Mouse (Mus musculus): Measurements from ENCODE around the gene Nynrin. TPM values are rescaled to one million over a fixed set of nuclear protein-coding genes. Genes with fewer than 3 reads are reported as not detected.

Gene Nynrin
- polyA plus RNA-seq, 1 experiment from 2014 or later: 11.8 TPM

DNA sequence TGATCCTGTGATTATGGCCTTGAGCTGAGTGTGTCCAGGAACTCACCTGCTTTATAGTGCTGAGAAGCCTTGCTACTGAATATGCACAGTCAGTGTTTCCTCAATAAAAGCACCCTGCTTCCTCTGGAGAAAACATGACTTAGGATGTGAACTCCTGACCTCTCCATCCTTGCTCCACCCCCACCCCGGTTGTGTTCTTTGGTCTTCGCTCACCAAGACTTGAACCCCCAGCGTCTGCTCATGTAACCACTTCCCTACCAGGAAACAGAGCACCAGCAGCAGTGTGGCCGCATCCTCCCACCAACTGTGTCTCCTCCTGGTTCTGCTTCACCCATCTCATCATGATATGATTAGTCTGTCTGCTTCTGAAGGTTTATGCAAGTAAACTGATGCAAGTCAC is 59.6 kb downstream of the Nynrin start:
- no peaks in the 10 kb centered on the region for H3K9me3 ChIP-seq
- 57% methylated on average over 4 of the region's 4 CpGs for WGBS
- no peaks in the 10 kb centered on the region for H3K4me1 ChIP-seq (replicated peaks)
- H3K27ac ChIP-seq (replicated peaks): no peak overlapping the region
- H3K27me3 ChIP-seq: no peaks in the 10 kb centered on the region
- H3K9ac ChIP-seq: no peak overlapping the region
- H3K4me3 ChIP-seq: no peak overlapping the region
- H3K4me2 ChIP-seq: no peak overlapping the region
- H3K36me3 ChIP-seq: no peaks in the 10 kb centered on the region
- no peak for ATAC-seq (ENCODE audit: low FRiP score, low read depth)

DNA sequence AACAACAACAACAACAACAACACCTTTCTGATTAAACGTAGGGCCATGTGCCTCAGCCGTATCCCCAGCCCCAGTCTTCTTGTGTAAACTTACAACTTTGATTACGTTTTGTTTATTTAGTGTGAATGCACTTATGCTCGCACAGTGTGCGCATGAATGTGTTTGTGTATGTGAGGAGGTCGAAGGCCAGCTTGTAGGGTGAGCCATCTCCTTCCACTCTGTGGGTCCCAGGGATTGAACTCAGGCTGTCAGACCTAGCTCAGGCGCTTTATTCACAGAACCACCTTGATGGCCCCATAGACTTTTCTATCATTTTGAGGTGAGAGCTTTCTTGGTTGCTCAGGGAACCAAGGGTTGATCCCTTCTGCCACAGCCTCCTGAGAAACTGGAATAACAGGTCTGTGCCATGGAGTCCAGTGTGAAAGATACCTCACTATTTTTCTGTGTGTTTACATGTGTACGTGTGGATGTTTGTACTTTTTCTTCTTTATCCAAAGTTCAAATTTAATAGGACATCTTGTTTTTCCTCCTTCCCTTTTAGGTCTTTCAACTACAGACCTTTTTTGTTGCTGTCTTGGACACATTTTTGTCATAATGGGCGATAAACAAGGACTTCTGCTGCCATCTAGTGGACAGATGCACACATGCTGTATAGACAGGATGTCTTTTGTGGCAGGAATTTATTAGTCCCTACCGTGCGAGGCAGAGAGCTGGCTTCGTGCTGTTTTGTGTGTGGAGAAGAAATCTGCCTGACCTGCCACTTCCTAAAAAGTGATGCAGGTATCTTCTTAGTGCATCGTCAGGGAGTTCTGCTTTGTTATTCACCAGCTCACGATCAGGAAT is 64.7 kb downstream of the Nynrin start:
- Histone ChIP-seq H3K4me2 (peak overlapping the region; percentile 31), H3K27ac (replicated peaks) (no peak overlapping the region), H3K36me3 (no peaks in the 10 kb centered on the region), H3K9ac (0 out of 2 replicates have a peak overlapping the region, but pooled peaks have one; percentile 6), H3K27me3 (no peaks in the 10 kb centered on the region), H3K4me3 (no peak overlapping the region), H3K9me3 (no peaks in the 10 kb centered on the region), H3K4me1 (replicated peaks) (no peaks in the 10 kb centered on the region)
- 43% methylated on average over 14 of the region's 14 CpGs for WGBS
- peak; percentile 89 for ATAC-seq (ENCODE audit: low FRiP score, low read depth)

DNA sequence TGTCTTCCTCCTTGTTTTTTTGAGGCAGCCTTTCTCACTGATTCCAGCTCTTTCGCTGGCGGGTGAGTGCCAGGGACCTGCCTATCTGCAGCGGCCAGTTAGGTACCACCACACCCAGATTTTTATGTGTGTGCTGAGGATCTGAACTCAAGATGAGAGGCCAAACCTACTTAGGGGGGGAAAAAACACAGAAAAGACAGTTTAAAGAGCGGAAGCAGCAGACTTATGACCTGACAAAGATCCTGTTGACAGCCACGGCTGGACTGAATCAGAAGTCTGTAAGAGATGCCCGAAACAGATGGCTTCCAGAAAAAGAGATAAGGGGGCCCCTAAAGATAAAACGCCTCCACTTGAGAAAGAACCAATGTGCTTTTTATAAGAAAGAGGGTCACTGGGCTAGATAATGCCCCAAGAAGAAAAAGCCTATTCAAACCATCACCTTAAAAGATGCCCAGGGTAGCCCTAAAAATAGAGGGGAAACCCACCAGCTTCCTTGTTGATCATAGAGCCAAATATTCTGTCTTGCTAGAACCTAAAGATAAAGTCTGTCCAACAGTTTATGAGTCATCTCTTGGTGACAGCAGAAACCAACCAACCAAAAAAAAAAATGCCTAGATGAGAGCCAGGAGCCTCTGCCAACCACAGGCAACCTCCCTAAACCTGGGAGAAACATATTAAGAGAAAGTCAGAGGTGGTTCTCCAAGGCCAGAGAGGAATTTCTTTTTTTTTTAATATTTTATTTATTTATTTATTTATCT is 68.8 kb downstream of the Nynrin start:
- no peaks in the 10 kb centered on the region for H3K27me3 ChIP-seq
- no peaks in the 10 kb centered on the region for H3K9me3 ChIP-seq
- H3K4me3 ChIP-seq: no peak overlapping the region
- H3K27ac ChIP-seq (replicated peaks): no peak overlapping the region
- no peak overlapping the region for H3K9ac ChIP-seq
- no peak for ATAC-seq (ENCODE audit: low FRiP score, low read depth)
- no peak overlapping the region for H3K4me2 ChIP-seq
- H3K36me3 ChIP-seq: no peaks in the 10 kb centered on the region
- no peaks in the 10 kb centered on the region for H3K4me1 ChIP-seq (replicated peaks)
- 82% methylated on average over 7 of the region's 7 CpGs for WGBS

Other genes with a start within 250 kb of the Nynrin start
- 14.6 and 17.8 TPM in 2 replicates for gene Rec8, start 236.0 kb upstream of the Nynrin start, polyA plus RNA-seq (2015; fragmentation: Nextera tagmentation; extraction: Ambion mirVana)
- 119 and 126 TPM in 2 replicates for gene Ipo4, start 218.1 kb upstream of the Nynrin start, polyA plus RNA-seq (2015; fragmentation: Nextera tagmentation; extraction: Ambion mirVana)
- gene Gm49378, start 216.1 kb upstream of the Nynrin start, polyA plus RNA-seq (2015; fragmentation: Nextera tagmentation; extraction: Ambion mirVana): 0.93 and 2.3 TPM in 2 replicates
- 63.4 and 64.6 TPM in 2 replicates for gene Tm9sf1, start 210.2 kb upstream of the Nynrin start, polyA plus RNA-seq (2015; fragmentation: Nextera tagmentation; extraction: Ambion mirVana)
- 0.30 and 0.40 TPM in 2 replicates for gene Tssk4, start 203.8 kb upstream of the Nynrin start, polyA plus RNA-seq (2015; fragmentation: Nextera tagmentation; extraction: Ambion mirVana)
- 74.3 and 74.7 TPM in 2 replicates for gene Mdp1, start 193.5 kb upstream of the Nynrin start, polyA plus RNA-seq (2015; fragmentation: Nextera tagmentation; extraction: Ambion mirVana)
- gene Gmpr2, start 182.1 kb upstream of the Nynrin start, polyA plus RNA-seq (2015; fragmentation: Nextera tagmentation; extraction: Ambion mirVana): 45.7 TPM in 2 replicates
- gene Nedd8, start 181.9 kb upstream of the Nynrin start, polyA plus RNA-seq (2015; fragmentation: Nextera tagmentation; extraction: Ambion mirVana): 554 and 597 TPM in 2 replicates
- gene Tinf2, start 172.2 kb upstream of the Nynrin start, polyA plus RNA-seq (2015; fragmentation: Nextera tagmentation; extraction: Ambion mirVana): 24.9 and 27.0 TPM in 2 replicates
- gene Tgm1, start 140.1 kb upstream of the Nynrin start, polyA plus RNA-seq (2015; fragmentation: Nextera tagmentation; extraction: Ambion mirVana): 0.31 and 0.60 TPM in 2 replicates
- 58.9 and 60.6 TPM in 2 replicates for gene Rabggta, start 131.7 kb upstream of the Nynrin start, polyA plus RNA-seq (2015; fragmentation: Nextera tagmentation; extraction: Ambion mirVana)
- gene Dhrs1, start 108.3 kb upstream of the Nynrin start, polyA plus RNA-seq (2015; fragmentation: Nextera tagmentation; extraction: Ambion mirVana): 75.6 and 81.8 TPM in 2 replicates
- gene Nop9, start 108.3 kb upstream of the Nynrin start, polyA plus RNA-seq (2015; fragmentation: Nextera tagmentation; extraction: Ambion mirVana): 29.4 and 29.8 TPM in 2 replicates
- gene Cideb, start 95.6 kb upstream of the Nynrin start, polyA plus RNA-seq (2015; fragmentation: Nextera tagmentation; extraction: Ambion mirVana): 0.26 and 0.39 TPM in 2 replicates
- gene Ltb4r2, start 92.6 kb upstream of the Nynrin start, polyA plus RNA-seq (2015; fragmentation: Nextera tagmentation; extraction: Ambion mirVana): 0.54 and 0.84 TPM in 2 replicates
- 0.91 and 0.93 TPM in 2 replicates for gene Ltb4r1, start 88.0 kb upstream of the Nynrin start, polyA plus RNA-seq (2015; fragmentation: Nextera tagmentation; extraction: Ambion mirVana)
- gene Adcy4, start 69.9 kb upstream of the Nynrin start, polyA plus RNA-seq (2015; fragmentation: Nextera tagmentation; extraction: Ambion mirVana): 4.0 and 5.0 TPM in 2 replicates
- 1.6 and 2.0 TPM in 2 replicates for gene Ripk3, start 65.1 kb upstream of the Nynrin start, polyA plus RNA-seq (2015; fragmentation: Nextera tagmentation; extraction: Ambion mirVana)
- 10.3 and 10.9 TPM in 2 replicates for gene Nfatc4, start 30.9 kb upstream of the Nynrin start, polyA plus RNA-seq (2015; fragmentation: Nextera tagmentation; extraction: Ambion mirVana)
- 0.51 and 0.52 TPM in 2 replicates for gene Cbln3, start 30.4 kb downstream of the Nynrin start, polyA plus RNA-seq (2015; fragmentation: Nextera tagmentation; extraction: Ambion mirVana)
- gene Khnyn, start 30.9 kb downstream of the Nynrin start, polyA plus RNA-seq (2015; fragmentation: Nextera tagmentation; extraction: Ambion mirVana): 10.7 and 10.9 TPM in 2 replicates
- gene Sdr39u1, start 46.3 kb downstream of the Nynrin start, polyA plus RNA-seq (2015; fragmentation: Nextera tagmentation; extraction: Ambion mirVana): 148 and 159 TPM in 2 replicates
- 0.18 and 0.55 TPM in 2 replicates for gene Cma1, start 90.7 kb downstream of the Nynrin start, polyA plus RNA-seq (2015; fragmentation: Nextera tagmentation; extraction: Ambion mirVana)
- not detected in 2 replicates for gene Cma2, start 97.0 kb downstream of the Nynrin start, polyA plus RNA-seq (2015; fragmentation: Nextera tagmentation; extraction: Ambion mirVana)
- not detected in 2 replicates for gene Mcpt1, start 164.0 kb downstream of the Nynrin start, polyA plus RNA-seq (2015; fragmentation: Nextera tagmentation; extraction: Ambion mirVana)
- not detected in 2 replicates for gene Mcpt9, start 176.5 kb downstream of the Nynrin start, polyA plus RNA-seq (2015; fragmentation: Nextera tagmentation; extraction: Ambion mirVana)
- not detected in 2 replicates for gene Mcpt2, start 188.0 kb downstream of the Nynrin start, polyA plus RNA-seq (2015; fragmentation: Nextera tagmentation; extraction: Ambion mirVana)
- gene Mcpt4, start 208.3 kb downstream of the Nynrin start, polyA plus RNA-seq (2015; fragmentation: Nextera tagmentation; extraction: Ambion mirVana): not detected in 2 replicates
- not detected in 2 replicates for gene Mcpt8, start 231.3 kb downstream of the Nynrin start, polyA plus RNA-seq (2015; fragmentation: Nextera tagmentation; extraction: Ambion mirVana)
- gene Ctsg, start 248.6 kb downstream of the Nynrin start, polyA plus RNA-seq (2015; fragmentation: Nextera tagmentation; extraction: Ambion mirVana): not detected in 2 replicates

Measured in hindbrain, embryonic 15.5 days (tissue).